Mouse (Mus musculus): Measurements from ENCODE around the gene Znhit3.

DNA sequence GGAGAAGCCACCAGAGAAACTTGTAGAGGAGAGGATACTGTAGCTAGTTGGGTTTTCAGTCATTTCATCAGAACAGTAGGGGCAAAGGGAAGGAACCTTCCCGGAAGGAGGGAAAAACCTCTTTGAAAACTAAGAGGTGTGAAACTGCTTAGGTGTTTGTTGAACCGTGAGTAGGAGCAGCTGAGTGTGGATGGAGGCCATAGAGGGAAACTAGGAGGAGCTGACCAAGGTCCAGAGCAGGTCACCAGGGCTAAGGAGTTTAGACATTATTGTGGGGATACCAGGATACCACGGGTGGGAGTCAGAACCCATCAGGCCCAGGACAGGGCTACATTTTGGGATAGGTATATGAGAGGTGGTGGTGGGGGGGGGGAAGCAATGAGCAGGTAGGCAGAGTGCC, 47.4 kb upstream of the Znhit3 start:
- TF ChIP-seq CTCF (IDR thresholded peaks at IDR 0.05; ENCODE audit: low read depth) (no peak), EP300 (IDR thresholded peaks at IDR 0.05; ENCODE audit: low read depth) (no peak)
